Mouse (Mus musculus): Measurements from ENCODE around the gene Capn9. TPM values are rescaled to one million over a fixed set of nuclear protein-coding genes. Genes with fewer than 3 reads are reported as not detected.
A peak's percentile ranks its signal among the peaks of the same experiment; 100 is the strongest.

The Capn9 gene
- polyA plus RNA-seq, 1 experiment: 0.07 TPM

- under 1% methylated on average over 49 of the region's 49 CpGs for WGBS
- TF ChIP-seq POLR2A (IDR thresholded peaks at IDR 0.05; ENCODE audit: low read depth, low read length) (no peak), CTCF (IDR thresholded peaks at IDR 0.05; ENCODE audit: extremely low read depth, insufficient read depth, insufficient read length, insufficient replicate concordance) (no peak)
- Histone ChIP-seq H3K27ac (ENCODE audit: insufficient read depth, low read length) (peak overlapping the region; percentile 36), H3K4me1 (ENCODE audit: control insufficient read depth, insufficient read depth, insufficient read length) (no peaks in the 10 kb centered on the region; the same call in 1 of the 2 replicates), H3K27me3 (ENCODE audit: control insufficient read depth, insufficient read depth, low read length) (no peaks in the 10 kb centered on the region; the same call in 1 of the 2 replicates), H3K4me3 (ENCODE audit: extremely low read depth, insufficient read depth, insufficient read length) (peak overlapping the region; percentile 79), H3K36me3 (ENCODE audit: control insufficient read depth, insufficient read depth, low read length) (no peaks in the 10 kb centered on the region)
- peak in 1 of 2 experiments; percentile 6 for DNase-seq (ENCODE audit: low read depth in 1 of 2, low spot score in 2 of 2)
These were observed 86.7 kb downstream of the Capn9 start for GRCm38 (mm10) chr8:124662446-124663111.

DNA sequence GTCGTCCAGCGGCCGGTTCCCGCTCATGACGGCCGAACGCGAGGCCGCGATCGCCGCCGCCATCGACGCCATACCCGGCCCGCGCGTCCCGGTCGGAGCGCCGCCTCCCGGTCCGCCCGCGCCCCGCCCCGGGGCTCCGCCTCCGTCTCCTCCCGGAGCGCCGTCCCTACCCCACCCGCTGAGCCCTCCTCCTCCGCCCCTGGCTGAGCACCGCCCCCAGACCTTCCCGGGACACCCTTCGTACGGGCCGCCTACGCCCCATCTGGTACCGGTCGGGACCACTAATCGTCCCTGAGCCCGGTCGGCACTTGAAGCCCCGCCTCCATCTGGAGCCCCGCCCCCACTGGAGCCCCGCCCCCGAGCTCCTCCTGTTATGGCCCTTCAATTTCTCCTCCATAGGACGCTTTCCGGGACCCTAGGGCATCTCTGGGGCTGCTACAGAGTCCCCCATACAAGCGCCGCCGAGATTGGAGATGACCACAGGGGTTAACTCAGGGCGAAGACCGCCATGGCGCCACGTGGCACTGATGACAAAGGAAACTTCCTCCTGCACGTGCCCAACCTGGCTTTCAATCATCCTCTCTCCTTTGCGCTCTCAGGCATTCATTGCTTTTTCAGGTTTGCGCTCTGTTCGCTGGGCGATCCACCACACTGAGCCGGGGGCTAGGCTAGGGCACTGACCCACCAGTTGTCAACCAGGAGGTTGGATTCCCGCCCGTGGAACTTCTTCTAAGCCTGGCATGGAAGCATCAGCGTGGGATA, 87.4 kb downstream of the Capn9 start, which contains the start of gene 2310022B05Rik:
Gene 2310022B05Rik, minus strand, starts transcription at position 258 of the 762 bp plus-strand sequence.
- H3K4me1 ChIP-seq (ENCODE audit: control insufficient read depth, insufficient read depth, insufficient read length): no peaks in the 10 kb centered on the region; the same call in 1 of the 2 replicates
- peak; percentile 39 to 71 for DNase-seq (ENCODE audit: low read depth in 1 of 2, low spot score in 2 of 2)
- H3K36me3 ChIP-seq (ENCODE audit: control insufficient read depth, insufficient read depth, low read length): no peaks in the 10 kb centered on the region
- 4% methylated on average over 66 of the region's 69 CpGs for WGBS
- TF ChIP-seq CTCF (IDR thresholded peaks at IDR 0.05; ENCODE audit: extremely low read depth, insufficient read depth, insufficient read length, insufficient replicate concordance) (no peak), POLR2A (IDR thresholded peaks at IDR 0.05; ENCODE audit: low read depth, low read length) (no peak)
- no peaks in the 10 kb centered on the region; the same call in 1 of the 2 replicates for H3K27me3 ChIP-seq (ENCODE audit: control insufficient read depth, insufficient read depth, low read length)
- peak within 1 kb of the TSS; percentile 79 for H3K4me3 ChIP-seq (ENCODE audit: extremely low read depth, insufficient read depth, insufficient read length)
- H3K27ac ChIP-seq (ENCODE audit: insufficient read depth, low read length): peak within 1 kb of the TSS; percentile 36

GRCm38 (mm10) chr8:124663874-124664230, 87.9 kb downstream of the Capn9 start:
- DNase-seq (ENCODE audit: low read depth in 1 of 2, low spot score in 2 of 2): no peak
- Histone ChIP-seq H3K36me3 (ENCODE audit: control insufficient read depth, insufficient read depth, low read length) (no peaks in the 10 kb centered on the region), H3K27ac (ENCODE audit: insufficient read depth, low read length) (peak overlapping the region; percentile 36), H3K4me1 (ENCODE audit: control insufficient read depth, insufficient read depth, insufficient read length) (no peaks in the 10 kb centered on the region; the same call in 1 of the 2 replicates), H3K4me3 (ENCODE audit: extremely low read depth, insufficient read depth, insufficient read length) (no peak overlapping the region), H3K27me3 (ENCODE audit: control insufficient read depth, insufficient read depth, low read length) (no peaks in the 10 kb centered on the region; the same call in 1 of the 2 replicates)
- WGBS: 83% methylated on average over 4 of the region's 4 CpGs
- TF ChIP-seq POLR2A (IDR thresholded peaks at IDR 0.05; ENCODE audit: low read depth, low read length) (no peak), CTCF (IDR thresholded peaks at IDR 0.05; ENCODE audit: extremely low read depth, insufficient read depth, insufficient read length, insufficient replicate concordance) (no peak)

DNA sequence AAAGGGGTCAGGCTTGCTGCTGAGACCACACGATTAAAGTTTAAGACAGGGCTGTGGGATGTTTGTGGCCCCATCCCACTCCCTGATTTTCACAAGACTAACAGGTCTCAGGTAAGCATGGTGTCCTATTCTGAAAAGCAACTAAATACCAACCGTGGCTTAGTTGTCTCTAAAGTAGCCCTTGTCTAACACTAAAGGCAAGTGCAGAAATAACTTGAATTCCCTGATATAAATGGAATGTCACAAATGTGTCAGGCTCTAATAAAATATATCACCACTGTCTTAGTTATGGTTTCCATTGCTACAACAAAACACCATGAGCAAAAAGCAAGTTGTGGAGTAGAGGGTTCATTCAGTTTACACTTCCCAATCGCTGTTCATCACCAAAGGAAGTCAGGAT, 88.5 kb downstream of the Capn9 start:
- Histone ChIP-seq H3K4me1 (ENCODE audit: control insufficient read depth, insufficient read depth, insufficient read length) (no peaks in the 10 kb centered on the region; the same call in 1 of the 2 replicates), H3K36me3 (ENCODE audit: control insufficient read depth, insufficient read depth, low read length) (no peaks in the 10 kb centered on the region), H3K27ac (ENCODE audit: insufficient read depth, low read length) (peak overlapping the region; percentile 20; the same call in 1 of the 2 replicates), H3K27me3 (ENCODE audit: control insufficient read depth, insufficient read depth, low read length) (no peaks in the 10 kb centered on the region; the same call in 1 of the 2 replicates), H3K4me3 (ENCODE audit: extremely low read depth, insufficient read depth, insufficient read length) (no peak overlapping the region)
- no peak for DNase-seq (ENCODE audit: low read depth in 1 of 2, low spot score in 2 of 2)
- no peak for TF ChIP-seq CTCF (IDR thresholded peaks at IDR 0.05; ENCODE audit: extremely low read depth, insufficient read depth, insufficient read length, insufficient replicate concordance)
- TF ChIP-seq POLR2A (IDR thresholded peaks at IDR 0.05; ENCODE audit: low read depth, low read length): no peak
- WGBS: 88% methylated on average over 3 of the region's 3 CpGs

Other genes starting within 250 kb of the Capn9 start
- 0.16 and 0.40 TPM in 2 replicates for gene Pgbd5, start 136.5 kb upstream of the Capn9 start, polyA plus RNA-seq (2012; rRNA removed)
- gene Cog2, start 55.3 kb upstream of the Capn9 start, polyA plus RNA-seq (2012; rRNA removed): 15.1 and 16.0 TPM in 2 replicates
- gene Agt, start 6.4 kb upstream of the Capn9 start, polyA plus RNA-seq (2012; rRNA removed): 0.27 and 0.89 TPM in 2 replicates
- 31.6 and 40.7 TPM in 2 replicates for gene 2310022B05Rik, start 87.3 kb downstream of the Capn9 start, polyA plus RNA-seq (2012; rRNA removed)
- gene Ttc13, start 145.9 kb downstream of the Capn9 start, polyA plus RNA-seq (2012; rRNA removed): 18.5 and 21.1 TPM in 2 replicates
- gene Arv1, start 146.0 kb downstream of the Capn9 start, polyA plus RNA-seq (2012; rRNA removed): 18.0 and 19.4 TPM in 2 replicates
- gene Fam89a, start 175.7 kb downstream of the Capn9 start, polyA plus RNA-seq (2012; rRNA removed): 1.2 and 1.5 TPM in 2 replicates
- 0.02 TPM in 1 of 2 replicates, not detected in the other for gene Trim67, start 217.0 kb downstream of the Capn9 start, polyA plus RNA-seq (2012; rRNA removed)

All from spleen, adult 2 months (tissue).